8 mouse cellular contexts compared by ENCODE assay signal in genomic region chr7:27673064-27673574, GRCm38 (mm10). TPM values are rescaled to one million over a fixed set of nuclear protein-coding genes. Genes with fewer than 3 reads are reported as not detected.
DNase-seq lines count a peak whose midpoint lies in the region; ATAC-seq and TF ChIP-seq lines count a peak whose summit lies in the region.

No protein-coding gene starts in this region.

- peaks cover 12% of the 10 kb centered on the region; the same call in 1 of the 2 replicates for H3K4me1 ChIP-seq in lung, embryonic 14.5 days (ENCODE audit: insufficient read depth)
- peaks cover 17% of the 10 kb centered on the region for H3K4me1 ChIP-seq in embryonic facial prominence, embryonic 14.5 days (ENCODE audit: control insufficient read depth, insufficient read depth, low read length)
- no peaks in the 10 kb centered on the region for H3K4me1 ChIP-seq in intestine, postnatal 0 days (replicated peaks; ENCODE audit: control insufficient read depth, insufficient read depth, low read length)
- peaks cover 23% of the 10 kb centered on the region for H3K4me1 ChIP-seq in neural tube, embryonic 14.5 days (ENCODE audit: control insufficient read depth, insufficient read depth, low read length)

- TF ChIP-seq CTCF in lung, embryonic 14.5 days (IDR thresholded peaks at IDR 0.05; ENCODE audit: low read depth): 0 out of 2 replicates have a peak, but pooled peaks have one; percentile 10
- peak; percentile 26 for TF ChIP-seq CTCF in intestine, postnatal 0 days (IDR thresholded peaks at IDR 0.05; ENCODE audit: low read depth)

- 0 out of 2 replicates have a peak, but pooled peaks cover 8% of the 10 kb centered on the region for H3K36me3 ChIP-seq in lung, embryonic 14.5 days (ENCODE audit: insufficient read depth)
- H3K36me3 ChIP-seq in embryonic facial prominence, embryonic 14.5 days (ENCODE audit: control insufficient read depth, insufficient read depth, low read length): peaks cover 21% of the 10 kb centered on the region
- no peaks in the 10 kb centered on the region for H3K36me3 ChIP-seq in intestine, postnatal 0 days (ENCODE audit: control insufficient read depth, insufficient read depth)
- 0 out of 2 replicates have a peak, but pooled peaks cover 2% of the 10 kb centered on the region for H3K36me3 ChIP-seq in neural tube, embryonic 14.5 days (ENCODE audit: control insufficient read depth, insufficient read depth, low read length)

- WGBS in lung, embryonic 14.5 days: 50% methylated on average over 9 of the region's 9 CpGs
- 58% methylated on average over 8 of the region's 9 CpGs for WGBS in embryonic facial prominence, embryonic 14.5 days
- 49% methylated on average over 9 of the region's 9 CpGs for WGBS in intestine, postnatal 0 days
- WGBS in neural tube, embryonic 14.5 days: 56% methylated on average over 9 of the region's 9 CpGs

- no peak for DNase-seq in lung, embryonic 14.5 days
- no peak for DNase-seq in lung, postnatal 10 days
- DNase-seq in embryonic facial prominence, embryonic 14.5 days (ENCODE audit: low spot score): no peak
- DNase-seq in B cell, adult 2 months: no peak
- no peak for DNase-seq in frontal cortex, postnatal 25 days (ENCODE audit: low spot score in 2 of 2)
- no peak for DNase-seq in kidney, postnatal 10 days

- no peaks in the 10 kb centered on the region for H3K9me3 ChIP-seq in lung, embryonic 14.5 days (ENCODE audit: low read depth, low read length)
- no peaks in the 10 kb centered on the region for H3K9me3 ChIP-seq in embryonic facial prominence, embryonic 14.5 days (ENCODE audit: control insufficient read depth, low read length)
- H3K9me3 ChIP-seq in intestine, postnatal 0 days (ENCODE audit: control insufficient read depth): no peaks in the 10 kb centered on the region
- no peaks in the 10 kb centered on the region for H3K9me3 ChIP-seq in neural tube, embryonic 14.5 days (ENCODE audit: control insufficient read depth, low read length)

- H3K4me3 ChIP-seq in lung, embryonic 14.5 days (ENCODE audit: low read depth, low read length): peak overlapping the region; percentile 87
- peak overlapping the region; percentile 91 for H3K4me3 ChIP-seq in embryonic facial prominence, embryonic 14.5 days (ENCODE audit: low read depth, low read length)
- H3K4me3 ChIP-seq in intestine, postnatal 0 days (ENCODE audit: low read depth, low read length): peak overlapping the region; percentile 95
- peak overlapping the region; percentile 89 for H3K4me3 ChIP-seq in neural tube, embryonic 14.5 days (ENCODE audit: low read depth, low read length)

- H3K9ac ChIP-seq in lung, embryonic 14.5 days: peak overlapping the region; percentile 76
- peak overlapping the region; percentile 88 for H3K9ac ChIP-seq in embryonic facial prominence, embryonic 14.5 days (ENCODE audit: low read depth, low read length)
- H3K9ac ChIP-seq in intestine, postnatal 0 days (ENCODE audit: low read depth, low read length): peak overlapping the region; percentile 75
- H3K9ac ChIP-seq in neural tube, embryonic 14.5 days (replicated peaks; ENCODE audit: low read depth, low read length): peak overlapping the region; percentile 94

- peak overlapping the region; percentile 99 for H3K4me2 ChIP-seq in lung, embryonic 14.5 days
- peak overlapping the region; percentile 97 for H3K4me2 ChIP-seq in embryonic facial prominence, embryonic 14.5 days (ENCODE audit: low read depth, low read length)
- peak overlapping the region; percentile 100 for H3K4me2 ChIP-seq in intestine, postnatal 0 days (replicated peaks; ENCODE audit: low read depth)
- peak overlapping the region; percentile 96 for H3K4me2 ChIP-seq in neural tube, embryonic 14.5 days (ENCODE audit: low read depth, low read length)

- H3K27me3 ChIP-seq in lung, embryonic 14.5 days (ENCODE audit: insufficient read depth, low read length): no peaks in the 10 kb centered on the region
- no peaks in the 10 kb centered on the region for H3K27me3 ChIP-seq in embryonic facial prominence, embryonic 14.5 days (replicated peaks; ENCODE audit: control insufficient read depth, insufficient read depth, low read length)
- H3K27me3 ChIP-seq in intestine, postnatal 0 days (replicated peaks; ENCODE audit: control insufficient read depth, insufficient read depth, low read length): no peaks in the 10 kb centered on the region
- H3K27me3 ChIP-seq in neural tube, embryonic 14.5 days (ENCODE audit: control insufficient read depth, insufficient read depth, low read length): no peaks in the 10 kb centered on the region

- no peak for ATAC-seq in lung, embryonic 14.5 days (ENCODE audit: insufficient read depth)
- ATAC-seq in embryonic facial prominence, embryonic 14.5 days (ENCODE audit: low read depth): no peak
- no peak for ATAC-seq in intestine, postnatal 0 days
- ATAC-seq in neural tube, embryonic 14.5 days (ENCODE audit: low read depth): no peak

- H3K27ac ChIP-seq in lung, embryonic 14.5 days (ENCODE audit: low read depth): no peak overlapping the region
- H3K27ac ChIP-seq in embryonic facial prominence, embryonic 14.5 days (replicated peaks; ENCODE audit: low read depth, low read length): no peak overlapping the region
- H3K27ac ChIP-seq in intestine, postnatal 0 days (ENCODE audit: low read depth, low read length): no peak overlapping the region
- H3K27ac ChIP-seq in neural tube, embryonic 14.5 days (ENCODE audit: low read depth, low read length): no peak overlapping the region

RNA-seq across cellular contexts. Expression of gene Map3k10, which starts 1.3 kb away (rescaled TPM):
- 6.9 and 7.3 TPM in 2 replicates for polyA plus RNA-seq in lung, embryonic 14.5 days (2014; fragmentation: Nextera tagmentation; extraction: Ambion mirVana)
- polyA plus RNA-seq in embryonic facial prominence, embryonic 14.5 days (2014; fragmentation: Nextera tagmentation; extraction: Ambion mirVana): 7.2 and 8.0 TPM in 2 replicates
- polyA plus RNA-seq in intestine, postnatal 0 days (2015; fragmentation: Nextera tagmentation; extraction: Ambion mirVana): 3.2 and 3.6 TPM in 2 replicates
- 17.0 and 22.3 TPM in 2 replicates for polyA plus RNA-seq in neural tube, embryonic 14.5 days (2014; fragmentation: Nextera tagmentation; extraction: Ambion mirVana)

RNA-seq across cellular contexts. Expression of gene Zfp607b, which starts 16.0 kb away (rescaled TPM):
- polyA plus RNA-seq in lung, embryonic 14.5 days (2014; fragmentation: Nextera tagmentation; extraction: Ambion mirVana): 3.6 and 5.5 TPM in 2 replicates
- polyA plus RNA-seq in embryonic facial prominence, embryonic 14.5 days (2014; fragmentation: Nextera tagmentation; extraction: Ambion mirVana): 3.2 and 3.4 TPM in 2 replicates
- polyA plus RNA-seq in intestine, postnatal 0 days (2015; fragmentation: Nextera tagmentation; extraction: Ambion mirVana): 1.1 and 1.2 TPM in 2 replicates
- polyA plus RNA-seq in neural tube, embryonic 14.5 days (2014; fragmentation: Nextera tagmentation; extraction: Ambion mirVana): 12.2 and 13.1 TPM in 2 replicates

RNA-seq across cellular contexts. Expression of gene Ttc9b, which starts 19.4 kb away (rescaled TPM):
- polyA plus RNA-seq in lung, embryonic 14.5 days (2014; fragmentation: Nextera tagmentation; extraction: Ambion mirVana): 0.32 and 0.41 TPM in 2 replicates
- 3.8 and 4.6 TPM in 2 replicates for polyA plus RNA-seq in embryonic facial prominence, embryonic 14.5 days (2014; fragmentation: Nextera tagmentation; extraction: Ambion mirVana)
- polyA plus RNA-seq in intestine, postnatal 0 days (2015; fragmentation: Nextera tagmentation; extraction: Ambion mirVana): 1.3 and 1.6 TPM in 2 replicates
- polyA plus RNA-seq in neural tube, embryonic 14.5 days (2014; fragmentation: Nextera tagmentation; extraction: Ambion mirVana): 80.3 and 111 TPM in 2 replicates

RNA-seq across cellular contexts. Expression of gene Zfp60, which starts 58.1 kb away (rescaled TPM):
- polyA plus RNA-seq in lung, embryonic 14.5 days (2014; fragmentation: Nextera tagmentation; extraction: Ambion mirVana): 37.5 and 39.3 TPM in 2 replicates
- 30.4 and 33.5 TPM in 2 replicates for polyA plus RNA-seq in embryonic facial prominence, embryonic 14.5 days (2014; fragmentation: Nextera tagmentation; extraction: Ambion mirVana)
- polyA plus RNA-seq in intestine, postnatal 0 days (2015; fragmentation: Nextera tagmentation; extraction: Ambion mirVana): 6.7 and 8.5 TPM in 2 replicates
- polyA plus RNA-seq in neural tube, embryonic 14.5 days (2014; fragmentation: Nextera tagmentation; extraction: Ambion mirVana): 98.5 and 117 TPM in 2 replicates

Comparison
In these comparisons a context has a peak if more than half of its experiments do, and no peak if none do; other contexts are left out.
1. RNA of gene Ttc9b, which starts 19.4 kb away (polyA plus RNA-seq): 80.3 to 111 TPM in neural tube, embryonic 14.5 days; 3.8 to 4.6 TPM in embryonic facial prominence, embryonic 14.5 days, 1.3 to 1.6 TPM in intestine, postnatal 0 days and 0.32 to 0.41 TPM in lung, embryonic 14.5 days; every median in the first group is over 10 times any median in the second.
2. Peak in every context shown above with its lines, with median percentiles within 50 percentile points of each other: H3K4me2 ChIP-seq, H3K4me3 ChIP-seq and H3K9ac ChIP-seq.